Mouse (Mus musculus) G1E (cell line): ENCODE measurements around the gene Ctns. TPM values are rescaled to one million over a fixed set of nuclear protein-coding genes. Genes with fewer than 3 reads are reported as not detected.

Experiments
- ATAC-seq: 2 replicates; pipeline ENCODE4 v1.8.0; 2016; ENCODE audit warnings: mild to moderate bottlenecking; ENCODE audit not compliant: insufficient number of reproducible peaks, poor library complexity, low FRiP score, severe bottlenecking; ENCODE audit errors: extremely low read depth
- DNase-seq: peaks from one replicate; pipeline ENCODE4 v3.0.0; 2012; ENCODE audit warnings: low spot score
- H3K27me3 ChIP-seq: 2 replicates; pipeline ENCODE4 v1.6.1; 2012; ENCODE audit warnings: mild to moderate bottlenecking, low read length, inconsistent platforms; ENCODE audit not compliant: insufficient read depth
- H3K36me3 ChIP-seq: replicated peaks from 2 replicates; pipeline ENCODE3; 2012; ENCODE audit warnings: mild to moderate bottlenecking, inconsistent platforms
- H3K4me1 ChIP-seq: 2 replicates; pipeline ENCODE4 v1.6.1; 2012; ENCODE audit warnings: low read depth, low read length, inconsistent platforms, mixed read lengths; ENCODE audit not compliant: insufficient read depth
- H3K4me3 ChIP-seq: 2 replicates; pipeline ENCODE4 v1.5.1; 2012; ENCODE audit warnings: low read depth, mild to moderate bottlenecking, inconsistent platforms, low read length, moderate library complexity, mixed read lengths
- H3K9me3 ChIP-seq: replicated peaks from 2 replicates; pipeline ENCODE4 v1.6.1; 2012; ENCODE audit warnings: inconsistent platforms
- CTCF ChIP-seq: IDR thresholded peaks from 2 replicates; pipeline ENCODE4 v1.5.1; 2012; ENCODE audit warnings: low read depth, low read length, inconsistent platforms, mixed read lengths
- GATA1 ChIP-seq: IDR thresholded peaks from 2 replicates; pipeline ENCODE4 v1.6.1; 2012; ENCODE audit warnings: borderline replicate concordance, low read length, inconsistent platforms, mixed read lengths
- GATA2 ChIP-seq: IDR thresholded peaks from 2 replicates; pipeline ENCODE4 v1.6.1; 2012; ENCODE audit warnings: low read depth, low read length, inconsistent platforms, borderline replicate concordance
- POLR2AphosphoS5 ChIP-seq: IDR thresholded peaks from 2 replicates; pipeline ENCODE4 v1.6.1; 2012; ENCODE audit warnings: low read depth, low read length, inconsistent platforms; ENCODE audit not compliant: insufficient replicate concordance
- TAL1 ChIP-seq: conservative IDR thresholded peaks from 2 replicates; pipeline ENCODE4 v1.6.1; 2012; ENCODE audit warnings: low read depth, low read length, inconsistent platforms, mixed read lengths
- polyA plus RNA-seq: library from polyadenylated mRNA; stranded (reverse); fragments of >175 nt; gene quantifications from 2 replicates; pipeline ENCODE4 v1.2.3, GENCODE M21; 2012
- total RNA-seq, 2 experiments: library from RNA; stranded (forward) in 1 of 2; stranded (reverse) in 1 of 2; fragments of 200-1000 nt in 1 of 2; fragments of >200 nt in 1 of 2; fragmentation: Nextera tagmentation in 1 of 2; gene quantifications; 2 replicates each; pipeline ENCODE4 v1.2.3; 2014 to 2017

Gene Ctns
- 19.8 and 23.3 TPM in 2 replicates for total RNA-seq (2014; fragmentation: Nextera tagmentation)
- total RNA-seq (2017) = 28.7 and 30.6 TPM in 2 replicates
- 1.9 and 3.6 TPM in 2 replicates for polyA plus RNA-seq

- Histone ChIP-seq H3K27me3 (0 out of 2 replicates have a peak, but pooled peaks cover 3% of the 10 kb centered on the region), H3K4me1 (peaks cover 31% of the 10 kb centered on the region), H3K9me3 (no peaks in the 10 kb centered on the region), H3K36me3 (peaks cover 29% of the 10 kb centered on the region), H3K4me3 (peak within 1 kb of the TSS; percentile 90)
- ATAC-seq (peak; percentile 83), DNase-seq (peak; percentile 88)
- TF ChIP-seq GATA1 = no peak
- TF ChIP-seq TAL1 = no peak
- TF ChIP-seq CTCF = no peak
- TF ChIP-seq GATA2 = no peak
- no peak for TF ChIP-seq POLR2AphosphoS5
Measured at GRCm38 (mm10) chr11:73198603-73199229, at the start of gene Ctns. Ctns (minus strand) TSS chr11:73199042.

GRCm38 (mm10) chr11:73242777-73243176 lies 43.9 kb upstream of the Ctns start:
- ATAC-seq (no peak), DNase-seq (no peak)
- H3K4me1 ChIP-seq = no peaks in the 10 kb centered on the region
- peaks cover 16% of the 10 kb centered on the region for H3K27me3 ChIP-seq
- H3K4me3 ChIP-seq = no peak overlapping the region
- no peak for TF ChIP-seq POLR2AphosphoS5
- TF ChIP-seq CTCF = no peak
- TF ChIP-seq GATA1 = no peak
- no peak for TF ChIP-seq TAL1
- no peak for TF ChIP-seq GATA2
- no peaks in the 10 kb centered on the region for H3K36me3 ChIP-seq
- no peaks in the 10 kb centered on the region for H3K9me3 ChIP-seq

- no peak for ATAC-seq
- H3K4me1 ChIP-seq = no peaks in the 10 kb centered on the region
- TF ChIP-seq GATA2 = no peak
- no peak for TF ChIP-seq CTCF
- no peak for TF ChIP-seq POLR2AphosphoS5
- TF ChIP-seq TAL1 = no peak
- TF ChIP-seq GATA1 = no peak
Measured at GRCm38 (mm10) chr11:73242199-73242598, 43.4 kb upstream of the Ctns start.

GRCm38 (mm10) chr11:73236731-73237130 lies 37.9 kb upstream of the Ctns start:
- H3K9me3 ChIP-seq = no peaks in the 10 kb centered on the region
- H3K36me3 ChIP-seq = no peaks in the 10 kb centered on the region
- peaks cover 21% of the 10 kb centered on the region for H3K27me3 ChIP-seq
- H3K4me1 ChIP-seq = no peaks in the 10 kb centered on the region
- DNase-seq (no peak), ATAC-seq (no peak)
- TF ChIP-seq CTCF (no peak), TAL1 (no peak), GATA1 (no peak), GATA2 (no peak), POLR2AphosphoS5 (no peak)
- no peak overlapping the region for H3K4me3 ChIP-seq

More at GRCm38 (mm10) chr11:73242199-73242598, 43.4 kb upstream of the Ctns start:
- H3K36me3 ChIP-seq = no peaks in the 10 kb centered on the region
- no peaks in the 10 kb centered on the region for H3K9me3 ChIP-seq
- no peak for DNase-seq
- H3K27me3 ChIP-seq = peaks cover 16% of the 10 kb centered on the region
- no peak overlapping the region for H3K4me3 ChIP-seq

GRCm38 (mm10) chr11:73235990-73236701 lies 37.3 kb upstream of the Ctns start:
- TF ChIP-seq CTCF (no peak), GATA1 (no peak), POLR2AphosphoS5 (no peak), GATA2 (no peak)
- H3K36me3 ChIP-seq = no peaks in the 10 kb centered on the region
- peaks cover 21% of the 10 kb centered on the region for H3K27me3 ChIP-seq
- DNase-seq = no peak
- no peaks in the 10 kb centered on the region for H3K4me1 ChIP-seq
- no peak overlapping the region for H3K4me3 ChIP-seq
- H3K9me3 ChIP-seq = no peaks in the 10 kb centered on the region
- no peak for ATAC-seq

GRCm38 (mm10) chr11:73233992-73234391 lies 35.1 kb upstream of the Ctns start, which contains the start of gene Trpv1:
Trpv1 (plus strand) TSS chr11:73234292.
- Histone ChIP-seq H3K4me1 (no peaks in the 10 kb centered on the region), H3K9me3 (no peaks in the 10 kb centered on the region), H3K27me3 (peaks cover 11% of the 10 kb centered on the region), H3K4me3 (no peak within 1 kb of the TSS), H3K36me3 (no peaks in the 10 kb centered on the region)
- DNase-seq (no peak), ATAC-seq (no peak)
- no peak for TF ChIP-seq POLR2AphosphoS5
- TF ChIP-seq CTCF = no peak
- TF ChIP-seq TAL1 = no peak
- TF ChIP-seq GATA2 = no peak
- no peak for TF ChIP-seq GATA1
